Mouse (Mus musculus) adipocyte (in vitro differentiated cells): Measurements from ENCODE around the gene Taf9b.
"Not testable (repeated sequence)": the region's sequence is repeated elsewhere in the genome, so short reads cannot be mapped to it uniquely, and the experiment has no call there.

Experiments used
- DNase-seq: peaks from one replicate; pipeline ENCODE4 v3.0.0-alpha.2; 2016; ENCODE audit warnings: low spot score

Gene Taf9b

DNA sequence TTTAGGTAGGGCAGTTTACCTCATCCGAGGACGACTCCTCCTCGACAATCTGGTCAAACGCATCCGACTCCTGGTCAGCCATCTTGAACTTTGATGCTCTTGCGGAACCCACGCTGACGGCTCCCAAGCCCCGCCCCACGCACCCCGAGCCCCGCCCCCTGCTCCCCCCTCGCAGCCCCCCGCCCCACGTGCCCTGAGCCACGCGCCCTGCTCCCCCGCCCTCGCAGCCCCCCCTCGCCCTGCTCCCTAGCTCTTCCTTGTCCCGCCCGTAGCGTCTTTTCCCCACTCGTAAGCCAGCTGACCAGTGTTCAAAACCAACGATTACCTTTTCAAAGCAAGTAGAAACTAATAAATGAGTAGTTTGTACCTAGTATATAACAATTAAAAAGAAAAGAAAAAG lies at the start of gene Taf9b:
Taf9b (minus strand) TSS at position 101 of the 400 bp plus-strand sequence.
- no peak for DNase-seq

DNA sequence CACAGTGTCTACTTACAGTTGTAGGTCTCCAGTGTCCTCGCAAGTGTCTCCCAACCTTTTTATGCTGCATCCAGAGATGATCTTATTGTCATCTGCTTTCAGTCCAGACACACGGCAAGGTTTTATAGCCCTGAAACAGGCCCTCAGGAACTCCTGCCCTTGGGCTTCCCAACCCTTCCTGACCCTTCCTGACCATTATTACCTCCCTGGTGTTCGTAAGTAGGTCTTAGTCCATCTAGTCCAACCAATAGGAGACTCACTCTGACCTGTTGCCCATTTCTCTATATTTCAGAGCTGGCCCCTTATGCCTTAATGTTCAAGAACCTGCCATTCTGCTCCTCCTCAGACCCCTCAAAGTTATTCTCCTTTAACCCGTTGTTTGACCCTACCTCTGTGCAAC lies 34.3 kb upstream of the Taf9b start, which contains the start of gene Fnd3c2:
Fnd3c2 (minus strand) TSS at position 101 of the 400 bp plus-strand sequence.
- DNase-seq = no peak

- peak; percentile 60 for DNase-seq
Measured at GRCm38 (mm10) chrX:106219171-106220032, 1.6 kb downstream of the Taf9b start.

- no peak for DNase-seq
Measured at GRCm38 (mm10) chrX:106209100-106209499, 11.9 kb downstream of the Taf9b start.

DNA sequence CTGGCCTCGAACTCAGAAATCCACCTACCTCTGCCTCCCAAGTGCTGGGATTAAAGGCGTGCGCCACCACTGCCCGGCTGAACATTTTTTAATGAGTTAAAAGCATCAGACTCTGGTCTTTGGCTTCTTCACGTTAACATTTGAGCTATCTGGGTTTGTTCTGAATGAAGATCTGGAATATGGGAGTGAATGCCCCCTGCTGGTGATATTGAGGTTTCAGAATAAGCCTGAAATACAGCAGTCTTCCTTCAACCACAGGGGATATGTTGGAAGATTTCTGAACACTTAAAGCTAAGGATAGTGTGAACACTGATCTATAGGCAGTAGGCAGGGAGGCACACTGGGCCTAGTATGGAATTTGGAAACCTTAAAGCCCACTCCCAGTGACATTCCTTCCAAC lies 22.1 kb downstream of the Taf9b start:
- DNase-seq = peak; percentile 23

DNA sequence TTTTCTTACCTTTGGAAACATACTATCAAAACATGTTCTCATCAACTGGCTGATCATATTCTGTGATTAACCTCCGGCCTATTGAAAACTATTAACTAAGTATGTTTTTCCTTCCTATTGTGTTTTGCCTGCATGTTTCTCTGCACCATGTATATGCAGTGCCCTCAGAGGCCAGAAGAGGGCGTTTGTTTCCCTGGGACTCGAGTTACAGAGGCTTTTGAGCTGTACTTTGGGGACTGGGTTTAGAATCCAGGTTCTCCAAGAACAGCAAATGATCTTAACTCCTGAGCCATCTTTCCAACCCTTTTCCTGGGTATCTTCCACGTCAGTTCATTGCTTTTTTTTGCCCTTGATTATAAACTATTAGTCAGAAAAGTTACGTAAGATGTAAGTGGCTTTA lies 23.6 kb downstream of the Taf9b start:
- peak; percentile 6 for DNase-seq

DNA sequence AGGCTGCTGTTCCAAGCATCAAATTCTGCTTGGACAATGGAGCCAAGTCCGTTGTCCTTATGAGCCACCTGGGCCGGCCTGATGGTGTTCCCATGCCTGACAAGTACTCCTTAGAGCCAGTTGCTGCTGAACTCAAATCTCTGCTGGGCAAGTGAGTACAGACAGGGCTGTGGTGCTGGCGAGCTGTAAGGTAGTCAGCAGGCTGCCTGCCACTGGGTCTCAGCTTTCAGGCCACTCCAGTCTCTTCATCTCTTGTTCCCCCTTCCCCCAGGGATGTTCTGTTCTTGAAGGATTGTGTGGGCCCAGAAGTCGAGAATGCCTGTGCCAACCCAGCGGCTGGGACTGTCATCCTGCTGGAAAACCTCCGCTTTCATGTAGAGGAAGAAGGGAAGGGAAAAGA lies 26.6 kb downstream of the Taf9b start:
- not testable (repeated sequence) for DNase-seq

- DNase-seq = peak; percentile 25
Measured at GRCm38 (mm10) chrX:106190091-106190490, 30.9 kb downstream of the Taf9b start.

DNA sequence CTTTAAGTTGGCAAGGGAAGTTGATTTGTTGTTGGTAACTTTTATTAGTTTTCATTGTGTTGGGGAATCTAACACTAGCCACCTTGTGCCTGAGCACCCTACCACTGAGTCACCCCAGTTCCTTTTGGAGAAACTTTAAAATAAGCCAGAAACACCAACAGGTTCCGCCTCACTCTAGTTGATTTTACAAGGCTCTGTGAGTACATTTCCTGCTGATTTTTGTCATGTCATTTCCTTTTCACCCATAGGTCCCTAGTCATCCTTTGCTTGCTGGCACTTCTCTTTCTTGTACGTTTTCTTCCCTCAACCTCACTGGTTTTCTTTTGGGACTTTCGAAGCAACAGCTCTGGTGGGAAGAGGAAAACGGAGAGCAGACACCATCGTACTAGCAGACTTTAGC lies 31.6 kb downstream of the Taf9b start:
- no peak for DNase-seq

- DNase-seq = peak; percentile 8
Measured at GRCm38 (mm10) chrX:106187737-106188136, 33.2 kb downstream of the Taf9b start.

DNA sequence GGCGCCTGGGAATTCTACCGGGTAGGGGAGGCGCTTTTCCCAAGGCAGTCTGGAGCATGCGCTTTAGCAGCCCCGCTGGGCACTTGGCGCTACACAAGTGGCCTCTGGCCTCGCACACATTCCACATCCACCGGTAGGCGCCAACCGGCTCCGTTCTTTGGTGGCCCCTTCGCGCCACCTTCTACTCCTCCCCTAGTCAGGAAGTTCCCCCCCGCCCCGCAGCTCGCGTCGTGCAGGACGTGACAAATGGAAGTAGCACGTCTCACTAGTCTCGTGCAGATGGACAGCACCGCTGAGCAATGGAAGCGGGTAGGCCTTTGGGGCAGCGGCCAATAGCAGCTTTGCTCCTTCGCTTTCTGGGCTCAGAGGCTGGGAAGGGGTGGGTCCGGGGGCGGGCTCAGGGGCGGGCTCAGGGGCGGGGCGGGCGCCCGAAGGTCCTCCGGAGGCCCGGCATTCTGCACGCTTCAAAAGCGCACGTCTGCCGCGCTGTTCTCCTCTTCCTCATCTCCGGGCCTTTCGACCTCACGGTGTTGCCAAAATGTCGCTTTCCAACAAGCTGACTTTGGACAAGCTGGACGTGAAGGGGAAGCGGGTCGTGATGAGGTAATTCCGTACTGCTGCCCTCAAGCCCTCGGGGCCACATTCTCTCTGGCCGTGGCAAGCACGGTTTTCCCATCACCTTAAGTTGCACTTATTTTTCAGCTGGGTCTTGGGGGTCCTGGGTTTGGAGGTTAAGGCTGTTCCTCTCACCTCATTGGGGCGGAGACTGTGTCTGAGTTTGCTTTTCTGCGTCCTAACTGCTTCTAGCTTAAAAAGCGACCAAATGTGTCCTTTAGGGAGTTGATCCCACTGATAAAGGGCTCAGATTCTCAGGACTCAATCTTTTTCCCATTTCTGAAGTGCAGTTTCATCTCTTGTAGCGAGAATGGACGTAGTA lies 34.0 kb downstream of the Taf9b start, which contains the start of gene Pgk1:
Pgk1 (plus strand) TSS at position 388 of the 937 bp plus-strand sequence.
- peak; percentile 97 for DNase-seq

- no peak for DNase-seq
Measured at GRCm38 (mm10) chrX:106185706-106186105, 35.3 kb downstream of the Taf9b start.

DNA sequence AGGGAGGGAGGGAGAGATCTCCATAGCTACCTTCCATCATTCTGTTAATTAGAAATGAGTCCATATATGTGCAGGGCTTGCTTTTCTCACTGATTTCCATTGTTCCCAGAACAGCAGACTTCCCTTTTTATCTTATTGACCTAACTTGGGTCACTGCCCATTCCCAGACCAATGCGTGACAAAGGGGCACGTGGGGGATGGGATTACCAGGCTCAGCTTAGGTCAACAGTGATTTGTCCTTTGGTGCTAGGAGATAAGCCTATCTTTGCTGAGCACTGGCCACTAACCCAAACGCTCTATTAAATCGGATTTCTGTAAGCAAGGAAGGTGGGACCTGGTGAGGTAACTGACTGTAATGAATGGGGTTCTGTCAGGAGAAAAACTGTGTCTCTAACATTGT lies 36.7 kb downstream of the Taf9b start:
- DNase-seq = peak; percentile 10

DNA sequence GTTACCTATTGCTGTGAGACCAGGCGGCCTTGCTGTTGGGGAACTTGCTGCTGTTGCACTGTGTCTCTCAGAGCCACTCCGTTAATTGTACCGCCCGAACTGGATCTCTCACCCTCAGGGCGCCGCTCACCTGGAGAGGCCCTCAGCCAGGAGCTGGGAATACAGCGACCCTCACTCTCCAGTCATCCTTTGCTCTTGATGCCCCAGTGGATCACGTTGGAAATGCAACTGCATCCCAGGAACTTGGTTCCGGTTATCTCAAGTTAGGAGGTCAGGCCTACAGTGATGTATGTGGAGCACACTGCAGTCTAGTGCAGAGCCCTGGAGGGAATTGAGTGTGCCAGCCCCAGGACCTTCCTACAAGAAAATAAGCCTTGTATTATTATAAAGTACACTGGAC lies 44.6 kb downstream of the Taf9b start:
- DNase-seq = no peak

DNA sequence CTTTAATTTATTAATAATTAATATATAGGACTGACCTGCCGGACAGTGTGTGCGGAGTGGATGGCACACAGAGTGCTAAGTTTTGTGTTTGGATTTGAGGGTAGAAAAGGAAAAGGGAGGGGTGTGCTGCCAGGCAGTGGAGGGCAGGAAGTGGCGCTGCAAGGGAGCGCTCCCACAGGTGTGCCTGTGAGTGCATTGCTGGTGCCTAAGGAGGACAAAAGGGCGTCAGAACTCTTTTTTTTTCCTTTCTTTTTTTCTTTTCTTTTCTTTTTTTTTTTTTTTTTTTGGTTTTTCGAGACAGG lies 49.2 kb downstream of the Taf9b start:
- DNase-seq = no peak

DNA sequence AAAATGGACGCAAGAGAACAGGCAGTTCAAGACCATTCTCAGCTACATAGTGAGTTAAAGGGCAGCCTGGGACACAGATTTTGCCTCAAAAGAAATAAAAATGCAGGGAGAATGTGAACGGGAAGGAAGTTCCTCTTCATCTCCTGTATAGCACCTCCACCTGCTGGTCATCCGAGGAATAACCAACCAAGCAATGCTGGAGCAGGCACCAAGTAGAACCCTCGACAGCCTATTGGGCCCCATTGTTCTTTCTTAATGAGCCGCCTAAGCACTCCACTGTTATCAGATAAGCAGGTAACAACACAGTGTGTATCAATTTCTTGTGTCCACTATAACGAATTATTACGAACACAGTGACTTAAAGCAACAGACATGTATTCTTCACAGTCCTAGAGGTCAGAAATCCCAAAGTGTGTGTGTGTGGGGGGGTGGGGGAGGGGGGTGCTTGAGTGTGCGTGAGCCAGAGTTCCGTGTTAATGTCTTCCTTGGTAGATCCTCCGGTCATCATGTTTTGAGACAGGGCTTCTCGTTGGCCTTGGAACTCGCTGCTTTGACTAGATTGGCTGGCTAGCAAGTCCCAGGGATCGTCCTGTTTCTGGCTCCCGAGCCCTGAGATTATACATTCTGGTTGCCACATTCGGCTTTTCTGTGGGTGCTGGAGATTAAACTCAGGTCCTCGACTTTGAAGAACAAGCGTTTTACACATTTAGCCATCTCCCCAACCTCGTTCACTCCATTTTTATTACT lies 49.7 kb downstream of the Taf9b start:
- peak; percentile 80 for DNase-seq

DNA sequence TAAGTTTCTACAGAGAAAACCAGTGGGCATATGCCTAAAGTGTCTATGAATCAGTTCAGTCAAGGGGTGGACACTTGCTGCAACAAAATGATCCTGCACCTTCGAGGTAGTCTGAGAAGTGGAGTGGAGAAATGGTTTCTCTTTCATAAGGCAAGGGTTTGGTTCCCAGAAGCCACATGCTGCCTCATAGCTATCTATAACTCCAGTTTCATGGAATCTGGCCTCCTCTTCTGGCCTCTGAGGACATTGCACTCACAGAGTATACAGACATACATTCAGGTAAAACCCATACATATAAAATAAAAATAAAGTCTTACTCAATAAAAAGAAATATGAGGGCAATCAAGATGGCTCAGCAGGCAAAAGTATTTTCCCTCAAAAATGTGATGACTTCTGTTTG lies 55.9 kb downstream of the Taf9b start:
- DNase-seq = no peak

- DNase-seq = no peak
Measured at GRCm38 (mm10) chrX:106164555-106164954, 56.4 kb downstream of the Taf9b start.

DNA sequence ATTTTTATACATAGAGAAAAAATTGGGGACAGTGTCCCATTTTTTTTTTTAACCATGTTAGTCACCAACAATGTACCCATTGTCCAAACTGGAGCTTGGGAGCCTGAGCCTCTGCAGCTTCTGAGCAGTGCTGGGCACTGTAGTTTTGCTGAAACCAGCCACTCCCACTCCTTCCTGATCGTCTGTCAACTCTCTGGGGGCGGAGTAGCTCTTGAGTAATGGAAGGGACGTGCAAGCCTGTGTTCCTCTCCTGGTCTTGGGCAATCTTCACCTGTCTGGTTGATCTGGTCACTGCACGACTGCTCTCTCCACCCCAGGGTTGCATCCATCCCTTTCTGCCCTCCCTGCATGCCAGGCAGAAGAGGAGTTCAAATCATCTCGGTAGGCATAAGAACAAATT lies 57.0 kb downstream of the Taf9b start:
- peak; percentile 19 for DNase-seq
